Mouse (Mus musculus) liver, embryonic 13.5 days (tissue): ENCODE measurements around the gene Vmn2r102. TPM values are rescaled to one million over a fixed set of nuclear protein-coding genes. Genes with fewer than 3 reads are reported as not detected.

ENCODE experiments used
- ATAC-seq: fragments of 200-750 bp; cut with Nextera tagmentation; 2 replicates; pipeline ENCODE4 v1.8.0; 2017; ENCODE audit warnings: low read depth, mild to moderate bottlenecking, moderate number of reproducible peaks, moderate library complexity
- DNase-seq: peaks from one replicate; pipeline ENCODE4 v3.0.0; 2022
- H3K27ac ChIP-seq: fragments of 300-500 bp; sonication (generic); 2 replicates; pipeline ENCODE4 v1.5.1; 2015; ENCODE audit warnings: moderate library complexity, mild to moderate bottlenecking, inconsistent platforms
- H3K27me3 ChIP-seq: fragments of 300-500 bp; sonication (generic); 2 replicates; pipeline ENCODE4 v1.6.1; 2015; ENCODE audit warnings: mild to moderate bottlenecking, inconsistent platforms
- H3K36me3 ChIP-seq: fragments of 300-500 bp; sonication (generic); 2 replicates; pipeline ENCODE4 v1.6.1; 2015; ENCODE audit warnings: mild to moderate bottlenecking, inconsistent platforms
- H3K4me1 ChIP-seq: fragments of 300-500 bp; sonication (generic); replicated peaks from 2 replicates; pipeline ENCODE4 v1.6.1; 2015; ENCODE audit warnings: inconsistent platforms
- H3K4me2 ChIP-seq: fragments of 300-500 bp; sonication (generic); 2 replicates; pipeline ENCODE4 v1.6.1; 2015; ENCODE audit warnings: inconsistent platforms, mild to moderate bottlenecking, moderate library complexity
- H3K4me3 ChIP-seq: fragments of 300-500 bp; sonication (generic); replicated peaks from 2 replicates; pipeline ENCODE4 v1.5.1; 2015; ENCODE audit warnings: mild to moderate bottlenecking, inconsistent platforms
- H3K9ac ChIP-seq: fragments of 300-500 bp; sonication (generic); 2 replicates; pipeline ENCODE4 v1.6.1; 2015; ENCODE audit warnings: mild to moderate bottlenecking, inconsistent platforms
- H3K9me3 ChIP-seq: fragments of 300-500 bp; sonication (generic); replicated peaks from 2 replicates; pipeline ENCODE4 v1.6.1; 2016; ENCODE audit warnings: inconsistent platforms
- WGBS: fragments of 180-500 bp; shearing (Covaris S2); methylation state at CpG from one replicate; pipeline ENCODE4 v1.1.7; 2015; ENCODE audit not compliant: insufficient replicate concordance; 5-methylcytosine and 5-hydroxymethylcytosine counted together
- polyA plus RNA-seq: library from polyadenylated mRNA; unstranded; fragments of >200 nt; fragmentation: Nextera tagmentation; extraction: Ambion mirVana; gene quantifications from 2 replicates; pipeline ENCODE4 v1.2.1, GENCODE M21; 2015

Vmn2r102 gene
- polyA plus RNA-seq = not detected in 2 replicates

DNA sequence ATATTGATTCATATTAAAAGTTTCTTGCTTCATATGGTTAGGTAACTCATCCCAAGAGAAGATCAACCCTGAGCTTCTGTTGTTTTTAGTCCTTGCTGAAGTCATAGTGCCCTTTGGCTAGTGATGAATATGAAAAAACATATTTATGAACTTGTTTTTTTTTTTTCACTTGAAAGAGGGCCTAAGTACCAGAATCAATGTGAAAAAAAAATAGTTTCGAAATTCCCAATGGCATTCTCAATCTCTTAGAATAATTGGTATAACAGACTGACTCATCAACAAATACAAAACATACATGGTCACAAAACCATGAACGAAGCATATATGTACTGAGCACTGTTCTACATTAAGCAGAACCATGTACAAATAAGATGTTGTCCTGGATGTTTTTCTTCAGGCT, at the start of gene Vmn2r102:
Gene Vmn2r102, plus strand, starts transcription at position 301 of the 400 bp plus-strand sequence.
- WGBS = 37% methylated on average over 2 of the region's 2 CpGs
- no peak within 1 kb of the TSS for H3K9ac ChIP-seq
- H3K36me3 ChIP-seq = no peaks in the 10 kb centered on the region
- H3K27ac ChIP-seq = no peak within 1 kb of the TSS
- no peaks in the 10 kb centered on the region for H3K27me3 ChIP-seq
- H3K4me1 ChIP-seq = no peaks in the 10 kb centered on the region
- DNase-seq (no peak), ATAC-seq (no peak)
- H3K4me2 ChIP-seq = no peak within 1 kb of the TSS
- no peak within 1 kb of the TSS for H3K4me3 ChIP-seq
- H3K9me3 ChIP-seq = no peaks in the 10 kb centered on the region

GRCm38 (mm10) chr17:19629328-19629727, 30.8 kb upstream of the Vmn2r102 start:
- Histone ChIP-seq H3K27me3 (no peaks in the 10 kb centered on the region), H3K36me3 (no peaks in the 10 kb centered on the region), H3K4me3 (no peak overlapping the region), H3K9ac (no peak overlapping the region), H3K4me1 (no peaks in the 10 kb centered on the region), H3K27ac (no peak overlapping the region), H3K4me2 (no peak overlapping the region), H3K9me3 (peaks cover 6% of the 10 kb centered on the region; the same call in 1 of the 2 replicates)
- no peak for ATAC-seq
- WGBS = 65% methylated on average over 1 of the region's 1 CpGs
- no peak for DNase-seq

DNA sequence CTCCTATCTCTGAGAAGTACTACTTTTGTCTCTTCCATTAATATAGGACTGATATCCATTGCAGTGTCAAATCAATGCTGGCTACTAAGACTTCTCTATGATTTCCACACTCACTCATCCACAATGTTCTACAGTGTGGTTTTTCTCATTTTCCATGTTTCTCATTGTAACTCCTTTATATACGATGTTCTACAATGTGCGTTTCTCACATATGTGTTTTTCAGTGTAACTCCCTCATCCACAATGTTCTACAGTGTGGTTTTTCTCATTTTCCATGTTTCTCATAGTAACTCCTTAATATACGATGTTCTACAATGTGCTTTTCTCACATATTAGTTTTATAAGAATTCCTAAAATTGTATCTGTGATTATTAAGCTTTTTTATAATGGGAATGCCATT, 1.7 kb upstream of the Vmn2r102 start:
- Histone ChIP-seq H3K27ac (no peak overlapping the region), H3K9ac (no peak overlapping the region), H3K4me3 (no peak overlapping the region), H3K27me3 (no peaks in the 10 kb centered on the region), H3K9me3 (no peaks in the 10 kb centered on the region), H3K36me3 (no peaks in the 10 kb centered on the region), H3K4me2 (no peak overlapping the region), H3K4me1 (no peaks in the 10 kb centered on the region)
- WGBS = 38% methylated on average over 3 of the region's 3 CpGs
- ATAC-seq (no peak), DNase-seq (no peak)

DNA sequence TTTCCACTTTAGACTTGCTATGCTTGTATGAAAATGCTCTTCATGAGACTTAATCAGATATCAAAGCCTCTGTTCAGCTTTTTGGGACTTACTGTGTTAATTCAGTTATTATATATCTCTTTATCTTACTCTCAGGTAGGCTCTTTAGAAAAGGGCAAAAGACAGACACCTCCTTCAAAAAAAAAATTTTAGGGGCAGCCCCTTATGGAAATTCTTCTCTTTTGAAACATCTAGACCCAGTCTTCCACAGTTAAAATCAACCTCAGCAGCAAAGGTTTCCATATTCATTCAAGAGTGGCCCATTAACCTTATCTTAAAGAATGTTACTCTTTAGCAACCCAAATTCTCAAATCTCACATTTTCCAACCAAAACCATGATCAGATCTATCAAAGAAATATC, 31.9 kb downstream of the Vmn2r102 start:
- Histone ChIP-seq H3K9ac (no peak overlapping the region), H3K4me2 (no peak overlapping the region), H3K9me3 (no peaks in the 10 kb centered on the region), H3K27ac (no peak overlapping the region), H3K4me1 (no peaks in the 10 kb centered on the region), H3K4me3 (no peak overlapping the region), H3K27me3 (no peaks in the 10 kb centered on the region), H3K36me3 (no peaks in the 10 kb centered on the region)
- no peak for ATAC-seq
- no peak for DNase-seq

Other genes with a start within 250 kb of the Vmn2r102 start
- not detected in 2 replicates for gene Vmn2r100, start 155.6 kb upstream of the Vmn2r102 start, polyA plus RNA-seq
- not detected in 2 replicates for gene Vmn2r101, start 83.1 kb upstream of the Vmn2r102 start, polyA plus RNA-seq
- gene Vmn2r103, start 113.0 kb downstream of the Vmn2r102 start, polyA plus RNA-seq = not detected in 2 replicates